ENCODE assay signal across 13 mouse cellular contexts in the genomic region with DNA sequence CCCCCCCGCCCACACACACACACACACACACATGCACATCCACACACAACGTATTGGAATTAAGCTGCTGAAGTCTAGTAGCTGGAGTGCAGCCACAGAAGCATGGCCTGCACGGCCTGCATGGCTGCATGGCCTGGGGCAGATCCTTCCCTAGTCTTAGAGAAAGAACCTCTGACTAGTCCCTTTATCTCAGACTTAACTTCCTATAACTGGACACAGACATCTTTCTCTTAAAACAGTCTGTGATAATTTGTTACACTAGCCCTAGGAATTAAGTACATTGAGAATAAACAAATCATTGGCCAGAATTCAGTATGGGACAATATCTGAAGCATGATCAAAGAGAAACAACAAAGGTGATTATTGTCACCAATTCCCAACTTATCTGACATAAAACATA. TPM values are rescaled to one million over a fixed set of nuclear protein-coding genes. Genes with fewer than 3 reads are reported as not detected.
A peak's percentile ranks its signal among the peaks of the same experiment; 100 is the strongest.
DNase-seq lines count a peak whose midpoint lies in the region; ATAC-seq and TF ChIP-seq lines count a peak whose summit lies in the region.
"Had no signal": no experiment of that assay in that cellular context is flagged by ENCODE, and none has a peak within 500 bp of the region (broad histone marks: within the 10 kb centered on the region; RNA-seq: fewer than 3 reads in every experiment).

No protein-coding gene starts in this region.

- no peak for TF ChIP-seq POLR2A in liver, adult 2 months (IDR thresholded peaks at IDR 0.05; ENCODE audit: extremely low read depth, insufficient read depth, low read length)

- peak overlapping the region; percentile 97 for H3K27ac ChIP-seq in heart, embryonic 13.5 days (replicated peaks)
- peak overlapping the region; percentile 55; the same call in 1 of the 2 replicates for H3K27ac ChIP-seq in liver, adult 2 months (replicated peaks; ENCODE audit: insufficient read depth, low read depth, low read length)
- H3K27ac ChIP-seq in liver, embryonic 11.5 days (ENCODE audit: low read depth, low read length): no peak overlapping the region
- H3K27ac ChIP-seq in brown adipose tissue, adult 24 weeks (replicated peaks; ENCODE audit: low read depth, low read length): peak overlapping the region; percentile 40; the same call in 1 of the 2 replicates
- H3K27ac ChIP-seq in liver, postnatal 0 days (ENCODE audit: low read depth): peak overlapping the region; percentile 88
- H3K27ac ChIP-seq: embryonic facial prominence, embryonic 10.5 days had no signal

- ATAC-seq in heart, embryonic 13.5 days (ENCODE audit: extremely low read depth, insufficient number of reproducible peaks, low FRiP score, low TSS enrichment): no peak
- no peak for ATAC-seq in liver, embryonic 11.5 days (replicated peaks; ENCODE audit: low FRiP score)
- no peak for ATAC-seq in liver, postnatal 0 days
- ATAC-seq: CD4-positive, CD25-positive, alpha-beta regulatory T cell, adult 4 months had no signal

- H3K4me1 ChIP-seq in heart, embryonic 13.5 days: peaks cover 71% of the 10 kb centered on the region
- peaks cover 22% of the 10 kb centered on the region for H3K4me1 ChIP-seq in liver, adult 2 months (ENCODE audit: control insufficient read depth, insufficient read depth, low read length)
- H3K4me1 ChIP-seq in liver, embryonic 11.5 days (replicated peaks; ENCODE audit: control insufficient read depth, insufficient read depth, low read length): peaks cover 36% of the 10 kb centered on the region
- peaks cover 15% of the 10 kb centered on the region; the same call in 1 of the 2 replicates for H3K4me1 ChIP-seq in brown adipose tissue, adult 24 weeks (ENCODE audit: control insufficient read depth, insufficient read depth, insufficient read length, low read length)
- H3K4me1 ChIP-seq in liver, postnatal 0 days (ENCODE audit: insufficient read depth): peaks cover 48% of the 10 kb centered on the region

- H3K36me3 ChIP-seq in heart, embryonic 13.5 days: no peaks in the 10 kb centered on the region
- H3K36me3 ChIP-seq in liver, adult 2 months (ENCODE audit: control insufficient read depth, insufficient read depth, low read length): no peaks in the 10 kb centered on the region
- no peaks in the 10 kb centered on the region for H3K36me3 ChIP-seq in liver, embryonic 11.5 days (ENCODE audit: control insufficient read depth, insufficient read depth, low read length)
- no peaks in the 10 kb centered on the region for H3K36me3 ChIP-seq in liver, postnatal 0 days (replicated peaks; ENCODE audit: insufficient read depth, low read length)
- H3K36me3 ChIP-seq: embryonic facial prominence, embryonic 10.5 days had no signal

- H3K9me3 ChIP-seq in heart, embryonic 13.5 days: no peaks in the 10 kb centered on the region
- H3K9me3 ChIP-seq in liver, embryonic 11.5 days (ENCODE audit: control insufficient read depth, low read length): no peaks in the 10 kb centered on the region
- H3K9me3 ChIP-seq in liver, postnatal 0 days (ENCODE audit: low read length): no peaks in the 10 kb centered on the region
- H3K9me3 ChIP-seq: embryonic facial prominence, embryonic 10.5 days had no signal

- peak overlapping the region; percentile 81 for H3K4me2 ChIP-seq in heart, embryonic 13.5 days
- H3K4me2 ChIP-seq in liver, embryonic 11.5 days: no peak overlapping the region
- peak overlapping the region; percentile 94 for H3K4me2 ChIP-seq in liver, postnatal 0 days (ENCODE audit: low read depth, low read length)

- 45% methylated on average over 3 of the region's 3 CpGs for WGBS in heart, embryonic 13.5 days
- WGBS in liver, adult 2 months: 40% methylated on average over 3 of the region's 3 CpGs
- WGBS in liver, embryonic 11.5 days: 53% methylated on average over 3 of the region's 3 CpGs
- 50% methylated on average over 3 of the region's 3 CpGs for WGBS in liver, postnatal 0 days (ENCODE audit: insufficient replicate concordance)

- no peak for DNase-seq in heart, postnatal 4 days
- no peak for DNase-seq in liver, adult 2 months (ENCODE audit: extremely low read depth, low read depth, low spot score)
- DNase-seq in liver, embryonic 11.5 days (ENCODE audit: low spot score): no peak
- no peak for DNase-seq in liver, postnatal 0 days
- DNase-seq in adrenal gland, adult 2 months: no peak
- no peak for DNase-seq in urinary bladder, postnatal 4 days (ENCODE audit: low spot score in 2 of 2)
- DNase-seq: cerebellum, postnatal 14 days; thymus, postnatal 25 days had no signal

- peak overlapping the region; percentile 94; the same call in 1 of the 2 replicates for H3K4me3 ChIP-seq in heart, embryonic 13.5 days
- H3K4me3 ChIP-seq in liver, adult 2 months (ENCODE audit: insufficient read depth, low read depth, low read length): no peak overlapping the region
- no peak overlapping the region for H3K4me3 ChIP-seq in liver, embryonic 11.5 days (ENCODE audit: low read depth, low read length)
- no peak overlapping the region for H3K4me3 ChIP-seq in brown adipose tissue, adult 24 weeks (ENCODE audit: insufficient read depth, low read depth, low read length)
- H3K4me3 ChIP-seq in liver, postnatal 0 days (ENCODE audit: low read depth, low read length): peak overlapping the region; percentile 91
- H3K4me3 ChIP-seq: left cerebral cortex, adult 2 months had no signal

- H3K27me3 ChIP-seq in heart, embryonic 13.5 days (replicated peaks): no peaks in the 10 kb centered on the region
- no peaks in the 10 kb centered on the region for H3K27me3 ChIP-seq in liver, adult 2 months (ENCODE audit: control insufficient read depth, insufficient read depth, low read length)
- no peaks in the 10 kb centered on the region for H3K27me3 ChIP-seq in liver, embryonic 11.5 days (replicated peaks; ENCODE audit: control insufficient read depth, insufficient read depth, low read length)
- H3K27me3 ChIP-seq in liver, postnatal 0 days (ENCODE audit: insufficient read depth, low read length): no peaks in the 10 kb centered on the region

- H3K79me2 ChIP-seq in liver, adult 2 months (ENCODE audit: control insufficient read depth, insufficient read depth, low read length): peaks cover 14% of the 10 kb centered on the region; the same call in 1 of the 2 replicates

- TF ChIP-seq CTCF in liver, adult 2 months (IDR thresholded peaks at IDR 0.05; ENCODE audit: low read depth, low read length): no peak
- TF ChIP-seq CTCF in liver, postnatal 0 days (IDR thresholded peaks at IDR 0.05; ENCODE audit: low read depth): no peak

- no peak for TF ChIP-seq EP300 in liver, postnatal 0 days (IDR thresholded peaks at IDR 0.05; ENCODE audit: low read depth)

- peak overlapping the region; percentile 91 for H3K9ac ChIP-seq in heart, embryonic 13.5 days
- H3K9ac ChIP-seq in liver, adult 2 months (ENCODE audit: low read depth, low read length): peak overlapping the region; percentile 6; the same call in 1 of the 2 replicates
- H3K9ac ChIP-seq in liver, embryonic 11.5 days (ENCODE audit: low read depth, low read length): no peak overlapping the region
- H3K9ac ChIP-seq in liver, postnatal 0 days (replicated peaks): peak overlapping the region; percentile 87; the same call in 1 of the 2 replicates

RNA-seq across cellular contexts. Expression of a gene that starts 2.0 kb away (rescaled TPM):
- 221 and 252 TPM in 2 replicates for polyA plus RNA-seq in heart, embryonic 13.5 days (2015; fragmentation: Nextera tagmentation; extraction: Ambion mirVana)
- total RNA-seq in heart, postnatal 4 days (2021): 100 to 1,000 TPM; 286 to 289 TPM
- 105 and 111 TPM in 2 replicates for total RNA-seq in liver, adult 2 months (2014; rRNA removed)
- polyA plus RNA-seq in liver, adult 2 months (2012; rRNA removed): 11.4 and 16.7 TPM in 2 replicates
- 231 and 259 TPM in 2 replicates for polyA plus RNA-seq in liver, embryonic 11.5 days (2014; fragmentation: Nextera tagmentation; extraction: Ambion mirVana)
- polyA plus RNA-seq in brown adipose tissue, adult 24 weeks (2012; ENCODE audit: insufficient read depth, insufficient read length, missing spikeins): 82.0 and 118 TPM in 2 replicates
- 58.5 and 68.2 TPM in 2 replicates for polyA plus RNA-seq in liver, postnatal 0 days (2015; fragmentation: Nextera tagmentation; extraction: Ambion mirVana)
- total RNA-seq in adrenal gland, adult 2 months (2021): 100 to 1,000 TPM; 125 to 194 TPM
- 20.5 and 31.1 TPM in 2 replicates for polyA plus RNA-seq in adrenal gland, adult 2 months (2012; rRNA removed)

Comparison
In these comparisons a context has a peak if more than half of its experiments do, and no peak if none do; other contexts are left out.
1. H3K4me3 ChIP-seq: peak in heart, embryonic 13.5 days (single experiment) and liver, postnatal 0 days (single experiment); none in liver, adult 2 months (single experiment), liver, embryonic 11.5 days (single experiment) and brown adipose tissue, adult 24 weeks (single experiment).